Mouse (Mus musculus) liver, embryonic 15.5 days (tissue): ENCODE results near the gene Gm49630. TPM values are rescaled to one million over a fixed set of nuclear protein-coding genes. Genes with fewer than 3 reads are reported as not detected.
"Not testable (repeated sequence)": the region's sequence is repeated elsewhere in the genome, so short reads cannot be mapped to it uniquely, and the experiment has no call there.

Experiments
- ATAC-seq: fragments of 200-750 bp; cut with Nextera tagmentation; 2 replicates; pipeline ENCODE4 v1.8.0; 2017; ENCODE audit warnings: moderate number of reproducible peaks, mild to moderate bottlenecking, moderate library complexity; ENCODE audit not compliant: insufficient read depth
- H3K27ac ChIP-seq: fragments of 300-500 bp; sonication (generic); replicated peaks from 2 replicates; pipeline ENCODE4 v1.5.1; 2015; ENCODE audit warnings: mild to moderate bottlenecking, inconsistent platforms
- H3K27me3 ChIP-seq: fragments of 300-500 bp; sonication (generic); 2 replicates; pipeline ENCODE4 v1.6.1; 2015; ENCODE audit warnings: mild to moderate bottlenecking, inconsistent platforms
- H3K36me3 ChIP-seq: fragments of 300-500 bp; sonication (generic); replicated peaks from 2 replicates; pipeline ENCODE4 v1.6.1; 2015; ENCODE audit warnings: moderate library complexity, mild to moderate bottlenecking, inconsistent platforms
- H3K4me1 ChIP-seq: fragments of 300-500 bp; sonication (generic); replicated peaks from 2 replicates; pipeline ENCODE4 v1.6.1; 2015; ENCODE audit warnings: inconsistent platforms
- H3K4me2 ChIP-seq: fragments of 300-500 bp; sonication (generic); 2 replicates; pipeline ENCODE4 v1.6.1; 2015; ENCODE audit warnings: moderate library complexity, mild to moderate bottlenecking, inconsistent platforms
- H3K4me3 ChIP-seq: fragments of 300-500 bp; sonication (generic); replicated peaks from 2 replicates; pipeline ENCODE4 v1.5.1; 2015; ENCODE audit warnings: mild to moderate bottlenecking, inconsistent platforms
- H3K9ac ChIP-seq: fragments of 300-500 bp; sonication (generic); 2 replicates; pipeline ENCODE4 v1.6.1; 2015; ENCODE audit warnings: moderate library complexity, mild to moderate bottlenecking, inconsistent platforms
- H3K9me3 ChIP-seq: fragments of 300-500 bp; sonication (generic); replicated peaks from 2 replicates; pipeline ENCODE4 v1.6.1; 2016; ENCODE audit warnings: inconsistent platforms
- WGBS: fragments of 180-500 bp; shearing (Covaris S2); methylation state at CpG from one replicate; pipeline ENCODE4 v1.1.7; 2015; ENCODE audit warnings: mixed read lengths; ENCODE audit not compliant: insufficient replicate concordance; 5-methylcytosine and 5-hydroxymethylcytosine counted together
- polyA plus RNA-seq: library from polyadenylated mRNA; unstranded; fragments of >200 nt; fragmentation: Nextera tagmentation; extraction: Ambion mirVana; gene quantifications from 2 replicates; pipeline ENCODE4 v1.2.1, GENCODE M21; 2015

Gene Gm49630
- polyA plus RNA-seq, 1 experiment from 2014 or later: not detected

- H3K9ac ChIP-seq, H3K4me3 ChIP-seq, H3K36me3 ChIP-seq, H3K4me2 ChIP-seq, H3K9me3 ChIP-seq, H3K27ac ChIP-seq, H3K27me3 ChIP-seq, ATAC-seq, H3K4me1 ChIP-seq: not testable (repeated sequence)
- 29% methylated on average over 1 of the region's 3 CpGs for WGBS
Observed at GRCm38 (mm10) chr17:7365615-7366014, 6.2 kb downstream of the Gm49630 start.

GRCm38 (mm10) chr17:7360749-7361465, 10.9 kb downstream of the Gm49630 start:
- ATAC-seq, H3K27ac ChIP-seq, H3K4me2 ChIP-seq, H3K4me3 ChIP-seq, H3K9ac ChIP-seq, H3K27me3 ChIP-seq, H3K36me3 ChIP-seq, H3K4me1 ChIP-seq, H3K9me3 ChIP-seq: not testable (repeated sequence)
- 54% methylated on average over 9 of the region's 9 CpGs for WGBS

- not testable (repeated sequence) for H3K27ac ChIP-seq, H3K36me3 ChIP-seq, ATAC-seq, H3K9ac ChIP-seq, H3K9me3 ChIP-seq, H3K27me3 ChIP-seq, H3K4me2 ChIP-seq, H3K4me1 ChIP-seq, H3K4me3 ChIP-seq
- 68% methylated on average over 4 of the region's 4 CpGs for WGBS
Observed at GRCm38 (mm10) chr17:7359806-7360205, 12.0 kb downstream of the Gm49630 start.

GRCm38 (mm10) chr17:7352596-7352995, 19.2 kb downstream of the Gm49630 start, which contains the start of gene Ttll2:
Gene Ttll2, minus strand, starts transcription at chr17:7352696.
- not testable (repeated sequence) for H3K27me3 ChIP-seq, H3K9ac ChIP-seq, H3K4me3 ChIP-seq, ATAC-seq, H3K4me1 ChIP-seq, H3K36me3 ChIP-seq, H3K27ac ChIP-seq, H3K4me2 ChIP-seq, H3K9me3 ChIP-seq
- 53% methylated on average over 1 of the region's 1 CpGs for WGBS

GRCm38 (mm10) chr17:7348765-7349164, 23.0 kb downstream of the Gm49630 start:
- WGBS: 30% methylated on average over 2 of the region's 3 CpGs
- not testable (repeated sequence) for H3K4me2 ChIP-seq

GRCm38 (mm10) chr17:7337381-7337780, 34.4 kb downstream of the Gm49630 start:
- H3K27ac ChIP-seq, ATAC-seq, H3K4me1 ChIP-seq, H3K9me3 ChIP-seq, H3K4me3 ChIP-seq, H3K4me2 ChIP-seq, H3K36me3 ChIP-seq, H3K9ac ChIP-seq, H3K27me3 ChIP-seq: not testable (repeated sequence)
- WGBS: 60% methylated on average over 9 of the region's 9 CpGs

More at GRCm38 (mm10) chr17:7348765-7349164, 23.0 kb downstream of the Gm49630 start:
- not testable (repeated sequence) for H3K27me3 ChIP-seq, H3K4me1 ChIP-seq, H3K9me3 ChIP-seq, H3K27ac ChIP-seq, H3K9ac ChIP-seq, H3K4me3 ChIP-seq, H3K36me3 ChIP-seq, ATAC-seq

- H3K27ac ChIP-seq, H3K9me3 ChIP-seq, H3K4me3 ChIP-seq, H3K36me3 ChIP-seq, ATAC-seq, H3K4me2 ChIP-seq, H3K9ac ChIP-seq, H3K27me3 ChIP-seq, H3K4me1 ChIP-seq: not testable (repeated sequence)
- WGBS: 45% methylated on average over 3 of the region's 5 CpGs
Observed at GRCm38 (mm10) chr17:7332745-7333144, 39.0 kb downstream of the Gm49630 start.

- H3K4me3 ChIP-seq, H3K27me3 ChIP-seq, H3K9me3 ChIP-seq, H3K4me2 ChIP-seq, H3K36me3 ChIP-seq, H3K27ac ChIP-seq, H3K4me1 ChIP-seq, ATAC-seq, H3K9ac ChIP-seq: not testable (repeated sequence)
- WGBS: 8% methylated on average over 6 of the region's 8 CpGs
Observed at GRCm38 (mm10) chr17:7326415-7326814, 45.4 kb downstream of the Gm49630 start.

- not testable (repeated sequence) for H3K4me1 ChIP-seq, H3K9me3 ChIP-seq, H3K27ac ChIP-seq, H3K4me2 ChIP-seq, H3K9ac ChIP-seq, H3K27me3 ChIP-seq, ATAC-seq, H3K36me3 ChIP-seq, H3K4me3 ChIP-seq
- 69% methylated on average over 4 of the region's 5 CpGs for WGBS
Observed at GRCm38 (mm10) chr17:7324346-7324745, 47.4 kb downstream of the Gm49630 start, which contains the start of gene Tcp10a. Gene Tcp10a, plus strand, starts transcription at chr17:7324646.

GRCm38 (mm10) chr17:7319789-7320188, 52.0 kb downstream of the Gm49630 start:
- WGBS: 50% methylated on average over 6 of the region's 6 CpGs
- H3K27ac ChIP-seq, H3K9ac ChIP-seq, ATAC-seq, H3K4me3 ChIP-seq, H3K4me1 ChIP-seq, H3K36me3 ChIP-seq, H3K27me3 ChIP-seq, H3K4me2 ChIP-seq, H3K9me3 ChIP-seq: not testable (repeated sequence)

- WGBS: 35% methylated on average over 8 of the region's 8 CpGs
- not testable (repeated sequence) for ATAC-seq
Observed at GRCm38 (mm10) chr17:7315693-7316382, 55.9 kb downstream of the Gm49630 start.

More at GRCm38 (mm10) chr17:7315693-7316382, 55.9 kb downstream of the Gm49630 start:
- H3K36me3 ChIP-seq, H3K27ac ChIP-seq, H3K4me3 ChIP-seq, H3K27me3 ChIP-seq, H3K9me3 ChIP-seq, H3K4me1 ChIP-seq, H3K4me2 ChIP-seq, H3K9ac ChIP-seq: not testable (repeated sequence)
